ENCODE assay signal across 28 mouse cellular contexts in genomic region chr17:29421319-29421718, GRCm38 (mm10).
DNase-seq lines count a peak whose midpoint lies in the region; ATAC-seq and TF ChIP-seq lines count a peak whose summit lies in the region.
"Had no signal": no experiment of that assay in that cellular context is flagged by ENCODE, and none has a peak within 500 bp of the region (broad histone marks: within the 10 kb centered on the region; RNA-seq: fewer than 3 reads in every experiment).

No protein-coding gene starts in this region.

- H3K27ac ChIP-seq in heart, postnatal 0 days (ENCODE audit: low read depth), result no peak overlapping the region
- H3K27ac ChIP-seq in liver, embryonic 14.5 days, result no peak overlapping the region
- H3K27ac ChIP-seq in liver, embryonic 12.5 days, result no peak overlapping the region
- H3K27ac ChIP-seq in CH12.LX (ENCODE audit: insufficient read depth, low read depth) (no peak overlapping the region), ES-Bruce4 (ENCODE audit: insufficient read depth, low read length) (no peak overlapping the region)
- H3K27ac ChIP-seq: forebrain, embryonic 15.5 days; heart, embryonic 13.5 days; kidney, embryonic 15.5 days; limb, embryonic 10.5 days; limb, embryonic 15.5 days; midbrain, embryonic 10.5 days; midbrain, embryonic 15.5 days; neural tube, embryonic 12.5 days had no signal

- no peak overlapping the region for H3K9ac ChIP-seq in heart, postnatal 0 days (replicated peaks; ENCODE audit: low read depth, low read length)
- no peak overlapping the region for H3K9ac ChIP-seq in liver, embryonic 14.5 days (replicated peaks)
- no peak overlapping the region for H3K9ac ChIP-seq in liver, embryonic 12.5 days
- no peak overlapping the region for H3K9ac ChIP-seq in CH12.LX (ENCODE audit: insufficient read depth, low read depth)
- no peak overlapping the region for H3K9ac ChIP-seq in ES-Bruce4 (ENCODE audit: low read depth, poor library complexity, severe bottlenecking)
- H3K9ac ChIP-seq: forebrain, embryonic 15.5 days; heart, embryonic 13.5 days; kidney, embryonic 15.5 days; limb, embryonic 15.5 days; midbrain, embryonic 15.5 days; neural tube, embryonic 12.5 days had no signal

- DNase-seq in heart, postnatal 0 days (ENCODE audit: low spot score), result no peak
- no peak for DNase-seq in heart, adult 8-10 months (ENCODE audit: low spot score)
- DNase-seq in liver, embryonic 14.5 days (ENCODE audit: low read depth in 3 of 3, low spot score in 3 of 3), result no peak
- no peak for DNase-seq in CH12.LX (ENCODE audit: extremely low read depth)
- DNase-seq in left cerebral cortex, adult 8-10 months (ENCODE audit: low spot score in 2 of 2), result no peak
- DNase-seq: adrenal gland, postnatal 14 days; cerebellum, adult 11 months; cerebellum, adult 9-10 months; cerebellum, postnatal 36 days; gastrocnemius, postnatal 10 days; heart, postnatal 14 days; kidney, adult 11 months; kidney, postnatal 36 days; lung, postnatal 14 days; right cerebral cortex, adult 18-20 months; thymus, adult 2 months; thymus, postnatal 36 days had no signal

- in situ Hi-C loops in CH12.LX (cut with MboI; ENCODE audit: low pct_ligation_motif_present, low pct_unique_long_range_greater_than_20kb, low sequenced_read_pairs), result no loop called here

- no peak overlapping the region for H3K4me2 ChIP-seq in heart, postnatal 0 days (ENCODE audit: low read depth, low read length)
- H3K4me2 ChIP-seq in liver, embryonic 14.5 days (ENCODE audit: low read depth), result no peak overlapping the region
- no peak overlapping the region for H3K4me2 ChIP-seq in liver, embryonic 12.5 days
- H3K4me2 ChIP-seq in CH12.LX (ENCODE audit: insufficient read depth, low read depth, poor library complexity, severe bottlenecking), result no peak overlapping the region
- H3K4me2 ChIP-seq: forebrain, embryonic 15.5 days; heart, embryonic 13.5 days; kidney, embryonic 15.5 days; limb, embryonic 15.5 days; midbrain, embryonic 15.5 days; neural tube, embryonic 12.5 days had no signal

- WGBS in heart, postnatal 0 days, result 82% methylated on average over 3 of the region's 3 CpGs
- 67% methylated on average over 3 of the region's 3 CpGs for WGBS in liver, embryonic 14.5 days (ENCODE audit: insufficient replicate concordance)
- 75% methylated on average over 3 of the region's 3 CpGs for WGBS in liver, embryonic 12.5 days (ENCODE audit: insufficient replicate concordance)

- TF ChIP-seq POLR2A in CH12.LX (IDR thresholded peaks at IDR 0.05; ENCODE audit: low read depth, low read length) (no peak), ES-Bruce4 (IDR thresholded peaks at IDR 0.05; ENCODE audit: insufficient read depth, low read length) (no peak)

- peaks cover 27% of the 10 kb centered on the region for H3K4me1 ChIP-seq in heart, postnatal 0 days (ENCODE audit: control insufficient read depth, insufficient read depth)
- peaks cover 11 to 14% of the 10 kb centered on the region in 2 experiments for H3K4me1 ChIP-seq in liver, embryonic 14.5 days (replicated peaks; ENCODE audit: control insufficient read depth in 2 of 2, insufficient read depth in 2 of 2, low read length in 1 of 2)
- peaks cover 41% of the 10 kb centered on the region for H3K4me1 ChIP-seq in liver, embryonic 12.5 days
- H3K4me1 ChIP-seq in CH12.LX (ENCODE audit: control insufficient read depth in 1 of 2, insufficient read depth in 2 of 2) (peaks cover 9 to 65% of the 10 kb centered on the region in 2 experiments), ES-Bruce4 (ENCODE audit: control insufficient read depth, insufficient read depth, low read length) (peaks cover 12% of the 10 kb centered on the region)

- no peak for TF ChIP-seq EP300 in heart, postnatal 0 days (IDR thresholded peaks at IDR 0.05; ENCODE audit: low read depth)
- no peak for TF ChIP-seq EP300 in liver, embryonic 14.5 days (IDR thresholded peaks at IDR 0.05; ENCODE audit: low read depth)
- TF ChIP-seq EP300 in CH12.LX (IDR thresholded peaks at IDR 0.05; ENCODE audit: low read length), result no peak
- TF ChIP-seq EP300 in ES-Bruce4 (IDR thresholded peaks at IDR 0.05; ENCODE audit: insufficient read depth, low read depth, low read length), result no peak

- H3K36me3 ChIP-seq in heart, postnatal 0 days (replicated peaks; ENCODE audit: control insufficient read depth, insufficient read depth, low read length), result no peaks in the 10 kb centered on the region
- H3K36me3 ChIP-seq in liver, embryonic 14.5 days (replicated peaks; ENCODE audit: control insufficient read depth, insufficient read depth, low read depth), result no peaks in the 10 kb centered on the region
- H3K36me3 ChIP-seq in liver, embryonic 12.5 days, result no peaks in the 10 kb centered on the region
- H3K36me3 ChIP-seq in CH12.LX (replicated peaks in 1 of 2; ENCODE audit: control insufficient read depth in 1 of 2, insufficient read depth in 1 of 2, low read length in 1 of 2) (peaks cover 0 to 50% of the 10 kb centered on the region in 2 experiments), ES-Bruce4 (ENCODE audit: control insufficient read depth, insufficient read depth, low read length, poor library complexity, severe bottlenecking) (no peaks in the 10 kb centered on the region)
- H3K36me3 ChIP-seq: forebrain, embryonic 15.5 days; heart, embryonic 13.5 days; kidney, embryonic 15.5 days; limb, embryonic 10.5 days; limb, embryonic 15.5 days; midbrain, embryonic 10.5 days; midbrain, embryonic 15.5 days; neural tube, embryonic 12.5 days had no signal

- H3K27me3 ChIP-seq in heart, postnatal 0 days (ENCODE audit: control insufficient read depth, insufficient read depth, low read length), result no peaks in the 10 kb centered on the region
- peaks cover 6% of the 10 kb centered on the region for H3K27me3 ChIP-seq in liver, embryonic 14.5 days (ENCODE audit: control insufficient read depth, insufficient read depth, low read length)
- peaks cover 35% of the 10 kb centered on the region for H3K27me3 ChIP-seq in liver, embryonic 12.5 days (replicated peaks)
- H3K27me3 ChIP-seq in CH12.LX (replicated peaks) (no peaks in the 10 kb centered on the region), ES-Bruce4 (ENCODE audit: control insufficient read depth, insufficient read depth, low read length, poor library complexity, severe bottlenecking) (no peaks in the 10 kb centered on the region)
- H3K27me3 ChIP-seq: forebrain, embryonic 15.5 days; heart, embryonic 13.5 days; kidney, embryonic 15.5 days; limb, embryonic 15.5 days; midbrain, embryonic 15.5 days; neural tube, embryonic 12.5 days had no signal

- H3K4me3 ChIP-seq in heart, postnatal 0 days (ENCODE audit: low read depth, low read length), result no peak overlapping the region
- H3K4me3 ChIP-seq in liver, embryonic 14.5 days (ENCODE audit: insufficient read depth in 1 of 2, low read depth in 2 of 2, low read length in 2 of 2), result no peak overlapping the region
- no peak overlapping the region for H3K4me3 ChIP-seq in liver, embryonic 12.5 days
- H3K4me3 ChIP-seq in CH12.LX (replicated peaks in 1 of 3; ENCODE audit: low read depth in 2 of 3, low read length in 2 of 3, poor library complexity in 1 of 3) (no peak overlapping the region), ES-Bruce4 (ENCODE audit: low read depth, low read length) (no peak overlapping the region)
- H3K4me3 ChIP-seq: forebrain, embryonic 15.5 days; heart, embryonic 13.5 days; kidney, embryonic 15.5 days; limb, embryonic 10.5 days; limb, embryonic 15.5 days; midbrain, embryonic 10.5 days; midbrain, embryonic 15.5 days; myocyte; neural tube, embryonic 12.5 days had no signal

- no peak for ATAC-seq in heart, postnatal 0 days (ENCODE audit: insufficient read depth, low read depth)
- no peak for ATAC-seq in liver, embryonic 14.5 days (ENCODE audit: insufficient read depth)
- ATAC-seq in liver, embryonic 12.5 days, result no peak
- ATAC-seq: forebrain, embryonic 15.5 days; midbrain, embryonic 15.5 days had no signal

- TF ChIP-seq RAD21 in CH12.LX (IDR thresholded peaks at IDR 0.05; ENCODE audit: low read depth, low read length), result no peak; the same call in 1 of the 2 replicates

- H3K79me2 ChIP-seq in CH12.LX (replicated peaks; ENCODE audit: control insufficient read depth, extremely low read depth, insufficient read depth, poor library complexity, severe bottlenecking), result no peaks in the 10 kb centered on the region

- dilution Hi-C loops in CH12.LX (cut with MboI; ENCODE audit: extremely low pct_ligation_motif_present, extremely low pct_unique_long_range_greater_than_20kb, low sequenced_read_pairs), result no loop called here

- H3K9me3 ChIP-seq in heart, postnatal 0 days (replicated peaks; ENCODE audit: control insufficient read depth, low read length), result no peaks in the 10 kb centered on the region
- no peaks in the 10 kb centered on the region for H3K9me3 ChIP-seq in liver, embryonic 14.5 days (ENCODE audit: control insufficient read depth, low read length)
- no peaks in the 10 kb centered on the region for H3K9me3 ChIP-seq in liver, embryonic 12.5 days (replicated peaks)
- peaks cover 10% of the 10 kb centered on the region for H3K9me3 ChIP-seq in CH12.LX (replicated peaks; ENCODE audit: low read length)
- no peaks in the 10 kb centered on the region for H3K9me3 ChIP-seq in ES-Bruce4 (replicated peaks; ENCODE audit: control insufficient read depth, insufficient read depth, low read length, poor library complexity, severe bottlenecking)
- H3K9me3 ChIP-seq: forebrain, embryonic 15.5 days; heart, embryonic 13.5 days; kidney, embryonic 15.5 days; limb, embryonic 10.5 days; limb, embryonic 15.5 days; midbrain, embryonic 10.5 days; midbrain, embryonic 15.5 days; neural tube, embryonic 12.5 days had no signal

- TF ChIP-seq CTCF in heart, postnatal 0 days (IDR thresholded peaks at IDR 0.05; ENCODE audit: low read depth), result peak; percentile 9; the same call in 1 of the 2 replicates
- peak; percentile 50 for TF ChIP-seq CTCF in liver, embryonic 14.5 days (IDR thresholded peaks at IDR 0.05; ENCODE audit: low read depth)
- peak in 1 of 2 experiments; percentile 52; a peak in 2 of 4 replicates for TF ChIP-seq CTCF in CH12.LX (conservative IDR thresholded peaks at IDR 0.05 in 1 of 2, IDR thresholded peaks at IDR 0.05 in 1 of 2; ENCODE audit: low read depth in 2 of 2, low read length in 2 of 2)
- TF ChIP-seq CTCF in ES-Bruce4 (IDR thresholded peaks at IDR 0.05; ENCODE audit: low read depth, low read length), result peak; percentile 28

TF ChIP-seq in CH12.LX, 34 proteins besides CTCF, POLR2A, EP300 and RAD21:
- TF ChIP-seq ZC3H11A (IDR thresholded peaks at IDR 0.05; ENCODE audit: low read depth, low read length), result no peak
- TF ChIP-seq SMC3 (IDR thresholded peaks at IDR 0.05; ENCODE audit: low read depth, low read length), result peak; percentile 13; the same call in 1 of the 2 replicates
